Mouse (Mus musculus): ENCODE results near the gene Epb41l3. TPM values are rescaled to one million over a fixed set of nuclear protein-coding genes. Genes with fewer than 3 reads are reported as not detected.

Gene Epb41l3
- polyA plus RNA-seq, 1 experiment, result 8.7 TPM

DNA sequence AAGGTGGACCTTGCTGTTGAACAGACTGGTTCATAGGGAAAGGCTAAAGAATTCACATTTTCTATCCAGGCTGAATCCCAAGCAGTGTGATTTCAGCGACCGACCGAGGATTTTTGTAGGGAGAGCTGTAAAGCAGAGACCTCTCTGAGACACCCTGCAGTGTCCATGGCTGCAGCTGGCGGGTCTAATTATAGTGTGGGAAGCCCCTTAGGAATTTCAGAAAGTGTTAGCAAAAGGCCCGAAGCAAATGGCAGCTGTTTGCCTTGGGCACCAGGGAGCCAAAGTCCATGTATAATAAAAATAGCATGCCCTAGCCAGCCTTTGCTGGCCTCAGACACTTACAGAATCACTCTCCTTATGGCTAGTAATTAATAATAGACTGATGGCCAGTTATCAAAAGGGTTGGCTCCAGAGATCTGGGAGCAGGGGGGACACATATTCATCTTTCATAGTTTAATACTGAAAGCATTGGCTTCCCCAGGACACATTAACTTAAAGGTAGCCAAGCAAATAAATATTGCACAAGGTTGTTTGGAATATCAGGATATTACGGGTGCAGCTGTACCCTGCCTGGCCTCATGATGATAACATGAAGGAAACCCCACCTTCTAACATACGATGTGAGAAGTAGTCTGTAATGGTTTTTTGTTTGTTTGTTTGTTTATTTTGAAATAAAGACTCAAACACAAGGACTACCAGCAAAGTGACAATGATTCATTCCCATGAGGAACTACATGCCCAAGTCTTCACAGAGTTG lies 106.3 kb downstream of the Epb41l3 start:
- no peak for DNase-seq (ENCODE audit: low spot score)

DNA sequence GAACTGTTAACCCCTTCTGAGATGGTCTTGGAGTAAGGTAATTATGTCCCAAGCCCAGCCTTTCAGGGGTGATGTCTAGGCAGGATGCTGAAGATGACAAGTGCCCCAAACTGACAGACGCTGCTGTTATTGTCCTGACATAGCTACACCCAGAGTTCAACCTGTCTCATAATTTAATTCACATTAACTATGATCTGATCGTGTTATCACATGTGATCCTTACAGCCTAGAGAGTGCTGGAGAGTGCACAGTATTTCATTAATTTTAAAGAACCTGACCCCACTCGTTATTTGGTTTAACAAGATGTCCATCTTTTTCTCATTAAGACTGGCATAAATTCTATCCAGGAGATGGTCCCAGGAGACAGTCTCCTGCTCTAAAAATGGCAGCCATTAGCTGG lies 112.3 kb downstream of the Epb41l3 start:
- no peak for DNase-seq (ENCODE audit: low spot score)

DNA sequence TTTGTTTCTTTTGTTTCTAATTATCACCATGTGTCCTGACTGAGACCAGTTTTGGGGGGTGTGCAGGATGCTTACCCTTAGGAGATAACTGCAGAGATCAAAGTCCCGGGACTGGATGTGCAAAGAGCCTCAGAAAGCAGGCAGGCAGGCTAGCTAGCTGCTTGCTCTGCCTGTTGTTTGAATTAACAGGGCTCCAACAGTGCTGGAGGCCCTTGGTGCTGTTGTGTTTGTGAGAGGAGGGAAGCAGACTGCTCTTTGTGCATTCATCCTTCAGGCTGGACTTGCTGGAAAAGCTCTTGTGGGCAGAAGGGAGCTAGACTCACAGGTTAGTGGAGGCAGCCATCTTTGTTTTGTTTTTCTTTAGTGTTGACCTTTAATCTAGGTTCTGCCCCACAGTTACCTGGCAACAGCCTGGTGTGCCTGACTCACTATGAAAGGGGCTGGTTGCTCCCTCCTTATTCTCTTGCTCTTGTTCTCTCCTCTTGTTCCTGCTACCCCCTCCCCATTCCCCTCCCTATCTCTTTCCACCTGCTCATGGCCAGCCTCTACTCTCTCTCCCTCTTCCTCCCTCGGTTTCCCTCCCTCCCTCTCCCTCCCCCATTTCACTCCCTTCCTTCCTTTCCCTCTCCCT lies 117.5 kb downstream of the Epb41l3 start:
- no peak for DNase-seq (ENCODE audit: low spot score)

DNA sequence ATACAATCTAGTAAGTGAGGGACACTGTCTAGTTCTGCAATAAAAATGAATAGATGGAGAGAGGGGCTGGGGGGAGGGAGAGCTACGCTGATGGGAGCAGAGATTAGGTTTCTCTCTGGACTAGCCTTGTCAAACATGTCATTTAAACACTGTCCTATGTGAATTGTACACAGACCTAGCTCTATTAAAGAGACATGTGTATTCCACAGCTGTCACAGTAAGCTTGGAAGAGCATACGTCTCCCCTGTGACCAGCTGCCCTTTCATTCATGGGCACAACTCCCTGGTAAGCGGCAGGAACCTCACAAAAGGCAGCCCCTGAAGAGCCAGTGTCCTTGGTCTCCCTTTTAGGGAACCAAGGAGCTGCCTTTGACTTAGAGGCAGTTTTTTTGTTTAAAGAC lies 119.1 kb downstream of the Epb41l3 start:
- no peak for DNase-seq (ENCODE audit: low spot score)

DNA sequence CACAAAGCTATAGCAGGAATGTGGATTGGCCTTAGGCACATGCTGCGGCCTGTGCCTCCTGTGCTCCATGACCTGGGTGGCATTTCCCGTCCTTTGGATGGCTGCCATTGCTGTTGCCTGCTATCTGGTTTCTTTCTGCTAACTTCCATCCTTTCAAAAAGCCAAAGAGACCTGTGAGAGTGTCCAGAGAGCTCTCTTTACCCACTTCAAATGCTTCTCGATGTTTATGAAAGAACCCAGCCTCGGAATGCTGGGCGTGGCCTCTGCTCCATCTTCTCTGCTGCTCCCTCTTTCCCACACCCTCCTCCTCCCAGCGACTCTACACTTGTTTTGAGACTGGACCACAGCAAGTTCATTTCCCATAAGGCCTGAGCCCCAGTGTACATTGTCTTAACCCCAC lies 120.3 kb downstream of the Epb41l3 start:
- DNase-seq (ENCODE audit: low spot score), result no peak

DNA sequence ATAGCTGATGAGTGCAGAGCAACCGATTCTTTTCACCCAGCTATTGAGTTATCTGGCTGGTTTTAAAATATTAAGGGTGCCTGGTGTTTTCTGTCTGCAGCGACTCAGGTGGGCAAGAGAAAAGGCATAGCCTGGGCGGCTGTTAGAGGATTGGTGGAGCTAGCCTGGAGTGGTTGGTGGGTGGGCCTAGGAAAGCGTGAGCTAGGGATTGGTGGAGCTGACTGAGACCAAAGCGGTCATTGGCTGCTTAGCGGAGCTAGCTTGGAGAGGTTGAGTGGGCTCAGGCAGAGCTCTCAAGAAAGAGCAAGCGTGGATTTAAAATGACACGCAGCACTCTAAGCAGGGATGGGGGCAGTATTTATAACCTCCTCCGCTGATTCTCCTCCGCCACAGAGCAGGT lies 121.2 kb downstream of the Epb41l3 start:
- no peak for DNase-seq (ENCODE audit: low spot score)

DNA sequence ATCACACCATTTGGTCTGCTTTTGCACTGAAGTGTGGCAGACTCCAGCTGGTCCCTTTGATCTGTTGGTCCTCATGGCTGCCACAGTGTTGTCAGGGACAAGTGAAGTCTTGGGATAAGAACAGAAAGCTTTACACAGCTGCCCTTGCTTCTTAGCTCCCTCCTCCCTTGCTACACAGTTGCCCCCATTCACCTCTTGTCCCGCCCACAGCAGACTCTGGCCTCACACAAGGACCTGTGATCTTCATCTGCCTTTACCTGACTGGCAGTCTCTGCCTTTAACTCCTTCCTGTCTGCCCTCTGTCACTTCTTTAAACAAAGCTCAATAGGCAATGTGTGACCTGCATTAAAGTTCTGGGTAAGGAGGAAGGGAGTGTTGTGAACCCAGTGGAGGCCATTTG lies 123.3 kb downstream of the Epb41l3 start:
- DNase-seq (ENCODE audit: low spot score), result no peak

DNA sequence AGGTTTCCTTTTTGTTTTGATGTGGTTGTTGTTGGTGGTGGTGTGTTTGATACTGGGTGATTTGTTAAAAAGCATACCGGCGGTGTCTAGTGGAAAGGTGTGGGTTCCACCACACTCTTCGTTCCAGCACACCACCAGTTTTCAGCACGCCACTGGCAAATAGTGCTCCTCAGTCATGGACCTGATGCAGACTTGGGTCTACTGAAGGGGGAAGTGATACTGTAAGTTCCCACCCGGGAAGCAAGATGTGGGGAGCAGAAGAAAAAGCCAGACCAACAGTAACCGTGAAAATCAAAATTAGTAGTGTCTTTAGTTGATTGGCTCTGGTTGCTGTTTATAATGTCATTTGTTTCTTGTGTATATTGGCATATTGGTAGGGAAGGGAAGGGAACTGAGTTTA lies 124.3 kb downstream of the Epb41l3 start:
- no peak for DNase-seq (ENCODE audit: low spot score)

DNA sequence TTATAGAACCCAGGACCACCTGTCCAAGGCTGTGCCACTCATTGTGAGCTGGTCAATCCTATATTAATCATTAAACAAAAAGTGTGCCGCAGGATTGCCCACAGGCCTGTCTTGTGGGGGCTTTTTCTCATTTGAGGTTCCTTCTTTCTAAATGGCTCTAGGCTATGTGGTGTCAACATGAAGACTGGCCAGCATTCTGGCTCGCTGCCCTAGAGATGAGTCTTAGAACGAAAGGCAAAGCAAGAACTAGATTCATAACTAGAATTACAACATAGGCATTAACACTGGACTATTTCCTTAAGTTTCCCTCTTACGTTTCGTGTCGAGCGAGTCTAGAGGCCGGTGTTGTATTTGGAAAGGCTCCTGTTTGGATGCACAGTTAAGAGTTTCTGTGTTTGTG lies 125.5 kb downstream of the Epb41l3 start:
- no peak for DNase-seq (ENCODE audit: low spot score)

DNA sequence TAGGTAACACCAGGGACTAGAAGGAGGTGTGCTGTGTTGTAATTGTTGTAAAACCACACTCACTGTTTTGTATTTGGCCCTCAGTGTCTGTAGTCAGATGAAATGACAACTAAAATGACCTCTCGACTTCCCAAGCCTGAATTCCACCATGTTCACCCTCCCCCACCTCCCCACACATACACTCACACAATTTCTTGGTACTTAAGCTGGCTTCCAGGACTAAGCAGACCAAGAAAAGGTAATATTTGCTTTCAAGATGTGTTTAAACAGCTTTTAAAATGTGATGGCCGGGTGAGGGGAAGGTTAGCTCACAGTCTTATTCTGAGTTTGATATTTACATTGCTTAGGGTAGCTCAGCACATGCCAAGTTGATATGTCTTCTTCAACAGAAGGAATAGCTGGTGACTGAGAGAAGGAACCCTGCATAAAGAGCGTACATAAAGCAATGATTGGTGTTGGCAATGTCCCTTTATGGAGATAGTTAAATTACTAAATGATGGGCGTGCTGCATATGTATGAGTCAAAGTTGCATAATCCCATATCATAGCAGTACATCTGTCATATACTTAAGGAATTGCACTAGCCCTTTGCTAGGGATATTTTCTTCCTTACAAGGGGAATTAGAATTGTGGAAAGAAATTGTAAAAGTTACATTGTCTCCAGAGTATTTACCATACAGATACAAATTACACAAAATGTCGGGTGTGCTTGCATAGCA lies 130.0 kb downstream of the Epb41l3 start:
- no peak for DNase-seq (ENCODE audit: low spot score)

DNA sequence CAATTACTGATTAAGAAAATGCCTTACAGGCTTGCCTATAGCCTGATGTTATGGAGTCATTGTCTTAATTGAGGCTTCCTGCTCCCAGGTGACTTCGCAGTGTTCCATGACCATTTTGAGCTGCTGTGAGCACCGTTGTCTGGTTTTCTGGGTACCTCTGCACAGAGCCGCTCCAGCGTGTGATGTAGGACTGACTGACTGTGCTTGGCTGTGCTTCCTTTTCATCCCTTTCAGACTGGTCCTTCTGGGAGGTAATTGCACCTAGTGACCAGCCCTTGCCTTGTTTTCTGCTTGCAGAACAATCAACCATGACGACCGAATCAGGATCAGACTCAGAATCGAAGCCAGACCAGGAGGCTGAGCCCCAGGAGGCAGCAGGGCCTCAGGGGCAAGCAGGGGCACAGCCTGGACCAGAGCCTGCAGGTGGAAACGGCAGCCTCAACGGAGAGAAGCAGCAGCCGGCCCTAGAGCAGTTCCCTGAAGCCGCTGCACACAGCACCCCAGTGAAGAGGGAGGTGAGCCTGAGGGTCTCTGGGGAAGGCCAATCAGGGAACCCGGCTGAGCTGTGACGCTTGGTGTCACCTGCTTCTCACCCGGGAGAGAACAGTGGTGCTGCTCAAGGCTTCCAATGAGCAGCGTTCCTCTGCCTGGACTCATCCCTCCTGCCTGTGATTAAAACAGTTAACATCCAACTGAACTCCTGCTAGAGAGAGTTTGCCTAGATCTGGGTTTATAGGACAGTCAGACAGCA lies 132.3 kb downstream of the Epb41l3 start:
- DNase-seq (ENCODE audit: low spot score), result no peak

DNA sequence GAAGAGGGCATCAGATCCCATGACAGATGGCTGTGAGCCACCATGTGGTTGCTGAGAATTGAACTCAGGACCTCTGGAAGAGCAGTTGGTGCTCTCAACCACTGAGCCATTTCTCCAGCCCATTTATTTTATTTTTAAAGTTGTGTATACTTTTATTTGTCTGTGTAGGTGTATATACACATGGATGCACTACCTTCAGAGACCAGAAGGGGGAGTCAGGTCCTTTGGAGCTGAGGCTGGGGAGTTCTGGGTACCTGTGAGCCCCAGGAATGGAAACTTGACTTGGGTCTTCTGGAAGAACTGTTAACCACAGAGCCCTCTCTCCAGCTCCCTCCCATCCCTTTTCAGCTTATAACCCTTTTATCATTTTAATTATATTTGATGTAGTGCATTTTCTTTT lies 135.6 kb downstream of the Epb41l3 start:
- no peak for DNase-seq (ENCODE audit: low spot score)

DNA sequence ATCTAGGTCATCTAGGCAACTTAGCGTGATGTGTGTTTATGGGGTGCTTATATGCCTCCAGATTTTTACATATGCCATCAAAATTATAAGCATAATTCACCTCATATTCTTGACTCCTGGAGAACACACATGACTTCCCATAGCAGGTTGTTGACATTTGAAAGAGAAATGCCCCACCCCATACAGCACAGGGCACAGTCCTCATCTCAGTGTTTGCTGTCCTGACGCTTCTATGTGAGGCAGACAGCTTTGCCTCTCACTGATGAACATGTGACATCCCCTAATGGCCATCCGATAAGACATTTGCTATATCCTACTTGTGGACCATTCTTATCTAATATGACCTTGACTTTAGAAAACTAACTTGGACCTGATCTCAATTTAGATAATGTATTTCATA lies 140.6 kb downstream of the Epb41l3 start:
- DNase-seq (ENCODE audit: low spot score), result no peak

DNA sequence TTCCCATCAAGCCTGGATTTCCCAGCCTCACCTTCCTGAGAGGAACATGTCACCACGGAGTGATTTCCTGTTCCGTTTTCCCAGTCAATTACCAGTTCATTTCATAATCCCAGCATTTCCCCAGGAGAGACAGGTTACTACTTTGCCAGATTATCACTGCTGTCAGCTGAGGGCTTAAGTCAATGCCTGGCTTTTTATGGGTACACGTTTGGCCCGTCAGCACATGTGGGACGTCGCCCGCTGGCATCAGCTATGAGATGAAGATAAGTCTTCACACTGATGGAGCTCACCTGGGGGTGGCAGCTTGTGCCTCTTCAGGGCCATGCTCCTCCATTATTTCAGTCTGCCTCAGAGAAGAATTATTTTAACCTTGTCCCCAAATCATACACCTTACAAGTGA lies 145.4 kb downstream of the Epb41l3 start:
- DNase-seq (ENCODE audit: low spot score), result no peak

DNA sequence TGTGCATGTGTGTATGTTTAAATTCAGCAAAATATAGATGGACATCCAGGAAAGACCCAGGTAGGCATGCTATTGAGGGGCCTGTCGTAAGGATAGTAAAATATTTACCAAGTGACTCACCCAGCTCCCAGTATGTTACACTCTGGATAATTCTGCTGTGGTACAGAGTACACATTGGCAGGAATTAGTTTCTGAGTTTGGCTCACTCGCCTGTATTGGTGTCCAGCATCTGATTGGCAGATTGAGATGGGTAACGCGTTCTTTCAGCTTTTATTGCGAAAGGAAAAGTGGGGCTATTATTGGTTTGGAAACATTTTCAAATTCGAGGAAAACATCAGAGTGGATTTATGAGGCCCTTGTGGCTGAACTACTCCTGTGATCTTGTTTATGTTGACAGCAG lies 145.9 kb downstream of the Epb41l3 start:
- no peak for DNase-seq (ENCODE audit: low spot score)

DNA sequence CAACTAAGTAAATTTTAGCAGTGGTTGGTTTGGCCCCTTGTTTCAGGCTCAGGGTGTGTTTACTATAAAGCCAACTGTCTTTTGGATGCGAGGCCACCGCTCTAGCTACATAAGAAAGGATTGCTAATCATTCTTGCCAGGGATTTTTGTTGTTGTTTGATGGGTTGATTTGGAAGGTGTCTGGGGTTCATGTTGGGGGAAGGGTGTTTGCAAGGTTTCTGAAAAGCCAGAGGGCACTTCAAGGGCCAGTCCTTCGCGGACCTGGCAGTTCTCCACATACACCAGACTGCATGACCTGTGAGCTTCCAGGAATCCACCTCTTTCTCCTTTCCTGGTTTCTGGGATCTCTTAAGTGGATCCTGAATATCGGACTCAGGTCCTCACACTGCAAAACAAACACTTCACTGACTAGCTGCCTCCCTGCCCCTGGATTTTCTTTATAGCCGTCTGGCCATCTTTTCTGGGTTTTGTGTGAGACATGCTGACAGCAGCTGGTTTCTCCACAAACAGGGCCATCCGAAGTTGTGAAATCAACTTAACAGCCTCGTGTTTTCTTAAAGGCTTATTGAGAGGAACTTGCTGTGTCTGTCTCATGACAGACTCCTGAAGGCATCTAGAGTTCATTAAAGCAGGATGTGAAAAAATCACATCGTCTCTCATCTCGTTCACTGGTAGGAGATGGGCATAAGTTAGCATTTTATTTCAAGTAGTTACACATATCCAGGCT lies 146.6 kb downstream of the Epb41l3 start:
- DNase-seq (ENCODE audit: low spot score), result no peak

DNA sequence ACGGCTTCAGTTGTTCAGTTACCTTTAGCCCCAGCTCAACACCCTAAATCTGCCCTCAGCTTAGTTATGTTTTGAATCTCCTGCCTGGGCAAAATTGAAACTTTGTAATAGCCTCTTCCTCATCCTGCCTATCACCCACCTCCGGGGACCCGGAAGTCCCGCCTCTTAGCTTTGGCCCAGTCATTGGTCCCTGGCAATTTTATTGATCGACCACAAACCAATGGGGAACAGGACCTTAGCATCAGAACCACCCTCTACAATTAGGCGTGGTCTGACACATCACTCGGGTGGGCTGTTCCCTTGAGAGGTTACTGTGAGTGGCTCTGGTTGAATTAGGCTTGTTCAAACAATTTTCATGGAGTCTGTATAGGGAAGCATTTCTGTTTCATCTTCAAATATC lies 150.5 kb downstream of the Epb41l3 start:
- DNase-seq (ENCODE audit: low spot score), result no peak

DNA sequence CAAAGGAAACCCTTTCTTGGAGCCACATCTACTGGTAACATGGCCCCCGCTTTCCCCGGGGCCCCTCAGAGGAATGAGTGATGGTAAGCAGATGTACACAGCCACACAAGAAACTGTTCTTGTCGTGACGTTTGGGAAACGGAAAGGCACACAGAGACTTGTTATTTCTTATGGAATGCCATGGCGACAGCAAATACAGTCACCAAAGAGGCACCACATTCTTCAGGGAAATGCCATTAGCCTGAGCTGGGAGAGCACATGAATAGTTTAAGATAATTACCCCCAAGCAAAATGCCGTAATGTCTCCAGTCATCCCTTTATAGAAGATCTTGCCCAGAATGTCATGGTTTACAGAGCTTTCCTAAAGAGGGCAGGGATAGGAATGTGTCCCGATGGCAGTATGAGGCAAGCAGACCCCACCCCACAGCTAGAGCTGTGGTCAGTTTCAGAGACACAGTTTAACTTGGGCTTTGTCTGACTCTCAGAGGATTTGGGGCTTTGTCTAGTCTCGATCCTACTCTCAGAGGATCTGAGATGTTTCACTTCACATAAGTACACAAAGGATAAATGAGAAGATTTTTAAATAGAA lies 152.0 kb downstream of the Epb41l3 start:
- no peak for DNase-seq (ENCODE audit: low spot score)

DNA sequence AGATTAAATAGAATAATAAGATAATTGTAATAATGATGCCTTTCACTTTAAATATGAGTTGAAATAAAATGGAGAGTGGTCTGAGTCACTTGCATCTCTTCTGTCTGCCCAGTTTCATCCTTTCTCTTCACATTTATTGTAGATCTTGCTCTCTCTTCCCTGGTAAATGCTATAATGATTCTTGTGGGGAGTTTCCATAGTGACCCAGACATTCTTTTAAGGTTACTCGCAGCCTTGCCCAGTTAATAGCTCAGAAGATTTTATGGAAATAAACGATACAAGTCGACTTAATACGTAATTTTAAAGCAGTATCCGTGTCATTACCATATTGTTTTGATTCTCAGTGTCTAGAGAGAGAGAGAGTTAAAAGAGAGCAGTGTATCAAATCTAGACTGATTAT lies 154.0 kb downstream of the Epb41l3 start:
- no peak for DNase-seq (ENCODE audit: low spot score)

DNA sequence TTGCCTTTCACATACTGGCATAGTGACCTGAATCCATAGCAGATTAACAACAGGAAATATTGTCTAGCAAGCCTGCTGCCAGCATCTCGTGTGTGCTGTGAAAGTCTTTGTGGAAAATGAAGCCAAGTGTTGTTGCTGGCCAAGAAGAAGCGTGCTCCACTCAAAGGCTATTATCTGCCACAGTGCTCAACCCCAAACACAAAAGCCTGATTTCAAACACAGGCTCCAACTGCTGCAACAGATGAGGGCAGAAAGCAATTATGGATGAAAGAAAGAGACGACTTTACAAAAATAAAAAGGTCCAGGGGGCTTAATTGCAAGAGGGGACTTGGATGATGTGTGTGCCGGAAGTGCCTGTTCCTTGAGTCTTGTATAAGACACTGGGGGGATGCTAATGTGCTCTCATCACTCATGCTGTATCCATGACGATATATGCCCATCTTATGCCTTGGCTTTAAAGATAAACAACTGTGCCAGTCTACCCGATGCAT lies 154.7 kb downstream of the Epb41l3 start:
- DNase-seq (ENCODE audit: low spot score), result no peak

DNA sequence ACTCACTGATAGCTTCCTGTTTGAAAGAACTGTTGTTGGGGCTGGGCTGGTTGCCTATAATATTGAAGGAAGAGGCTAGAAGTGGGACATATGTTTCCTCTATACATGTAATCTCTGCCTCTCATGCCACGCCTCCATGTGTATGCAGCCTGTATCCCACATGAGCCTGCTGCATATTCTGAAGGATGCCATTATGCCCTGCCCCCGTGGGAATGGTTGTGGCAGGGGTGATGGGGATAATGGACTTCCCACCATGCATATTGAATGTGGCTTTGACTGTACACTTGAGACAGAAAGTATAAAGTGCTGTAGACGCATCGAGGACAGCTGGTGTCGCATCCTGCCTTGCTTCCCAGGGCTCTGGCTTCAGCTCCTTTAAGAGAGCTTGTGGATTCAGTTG lies 155.9 kb downstream of the Epb41l3 start:
- no peak for DNase-seq (ENCODE audit: low spot score)

Data from urinary bladder, adult 2 months (tissue).